Mouse (Mus musculus) cerebellum, postnatal 25 days (tissue): ENCODE data around the gene 9230112D13Rik.

Experiments
- DNase-seq, 2 experiments: peaks; one replicate each; pipeline ENCODE4 v3.0.0; 2021; ENCODE audit warnings: mixed read lengths in 2 of 2

Gene 9230112D13Rik

DNA sequence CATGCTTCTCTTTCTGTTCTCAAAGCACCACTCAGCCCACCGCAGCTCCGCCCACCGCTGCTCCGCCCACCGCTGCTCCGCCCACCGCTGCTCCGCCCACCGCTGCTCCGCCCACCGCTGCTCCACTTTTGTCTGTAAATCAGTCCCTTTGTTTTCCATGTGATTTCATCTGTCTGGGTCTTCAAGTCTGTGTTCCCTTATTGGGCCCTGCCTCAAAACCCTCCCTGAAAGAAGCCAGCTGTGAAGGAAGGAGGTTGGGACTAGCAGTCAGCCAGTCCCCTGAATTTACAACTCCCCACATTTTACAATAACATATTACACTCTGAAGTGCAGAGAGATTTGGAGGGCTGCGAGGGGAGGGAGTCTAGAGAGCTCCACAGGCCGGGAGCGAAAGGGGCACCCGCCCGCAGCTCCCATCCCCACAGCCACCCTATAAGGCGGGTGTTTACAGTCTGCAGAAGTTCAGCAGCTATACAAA lies 18.1 kb upstream of the 9230112D13Rik start:
- no peak for DNase-seq

DNA sequence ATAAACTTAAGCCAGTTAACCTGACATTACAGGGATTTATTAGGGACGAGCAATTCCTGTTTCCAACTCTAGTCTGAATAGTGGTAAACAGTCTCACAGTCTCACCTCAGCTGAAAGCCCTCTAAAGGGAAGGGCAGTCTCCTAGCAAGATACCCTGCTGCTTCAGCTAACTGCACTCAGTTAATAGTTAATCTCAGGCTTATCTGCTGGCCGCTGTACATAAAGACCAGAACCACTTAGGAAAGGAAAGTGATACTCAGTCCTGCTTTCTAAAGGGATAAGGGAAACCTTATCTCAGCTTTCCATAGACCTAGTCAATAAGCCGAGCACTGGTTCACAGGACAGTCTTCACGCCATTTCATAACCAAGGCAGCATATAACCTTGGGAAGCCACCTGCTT lies 13.3 kb upstream of the 9230112D13Rik start:
- DNase-seq = no peak

DNA sequence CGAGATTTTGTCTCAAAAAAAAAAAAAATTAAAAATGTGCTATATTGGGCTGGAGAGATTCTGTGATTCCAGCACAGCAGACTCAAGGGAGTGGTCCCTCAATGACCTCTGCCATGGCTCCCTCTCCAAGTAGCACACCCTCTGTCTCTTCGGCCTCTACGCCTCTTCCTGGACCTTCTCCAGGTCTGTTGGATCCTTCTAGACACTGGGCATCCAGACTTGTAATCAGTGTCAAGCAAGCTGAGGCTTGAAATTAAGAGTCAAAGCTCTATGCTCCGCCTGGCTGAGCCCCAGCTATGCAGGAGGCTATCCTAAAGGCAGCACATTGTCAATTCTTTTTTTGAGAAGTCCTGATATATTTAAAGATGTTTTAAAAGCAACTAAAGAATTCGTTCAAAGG lies 10.9 kb upstream of the 9230112D13Rik start:
- no peak for DNase-seq

DNA sequence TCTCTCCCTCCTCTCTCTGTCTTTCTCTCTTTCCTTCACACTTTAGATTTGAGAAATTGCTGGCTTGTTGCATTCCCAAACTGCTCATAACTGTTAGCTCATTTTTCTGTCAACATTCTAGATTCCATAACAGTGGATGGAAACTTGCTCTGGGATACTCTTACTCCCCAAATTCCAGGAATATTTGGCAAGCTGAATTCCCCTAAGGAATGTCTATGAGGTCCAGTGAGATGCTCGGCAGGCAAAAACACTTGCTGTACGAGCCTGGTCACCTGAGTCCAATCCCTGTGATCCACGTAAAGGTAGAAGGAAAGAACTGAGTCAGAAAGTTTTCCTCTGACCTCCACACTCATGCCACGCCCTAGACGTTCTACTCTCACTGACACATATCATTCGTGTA lies 9.9 kb upstream of the 9230112D13Rik start:
- no peak for DNase-seq

DNA sequence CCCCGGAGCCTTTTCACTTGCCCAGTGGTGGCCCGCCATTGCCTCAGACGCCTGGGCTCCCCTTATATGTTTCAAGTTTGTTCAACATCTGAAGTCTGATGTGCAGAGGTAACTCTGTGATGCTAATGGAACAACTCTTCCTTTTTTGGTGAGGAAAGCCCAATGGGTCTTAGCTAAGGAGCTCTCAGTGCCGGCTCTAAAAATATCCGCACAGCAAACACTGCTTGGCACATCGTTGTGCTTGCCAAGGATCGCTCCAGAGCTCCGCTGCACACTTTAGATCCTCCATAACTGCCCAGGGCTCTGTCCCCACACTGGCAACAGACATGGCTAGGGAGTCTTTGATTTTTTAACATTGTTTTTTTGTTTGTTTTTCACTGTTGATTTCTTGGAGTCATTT lies 6.2 kb upstream of the 9230112D13Rik start:
- no peak for DNase-seq

DNA sequence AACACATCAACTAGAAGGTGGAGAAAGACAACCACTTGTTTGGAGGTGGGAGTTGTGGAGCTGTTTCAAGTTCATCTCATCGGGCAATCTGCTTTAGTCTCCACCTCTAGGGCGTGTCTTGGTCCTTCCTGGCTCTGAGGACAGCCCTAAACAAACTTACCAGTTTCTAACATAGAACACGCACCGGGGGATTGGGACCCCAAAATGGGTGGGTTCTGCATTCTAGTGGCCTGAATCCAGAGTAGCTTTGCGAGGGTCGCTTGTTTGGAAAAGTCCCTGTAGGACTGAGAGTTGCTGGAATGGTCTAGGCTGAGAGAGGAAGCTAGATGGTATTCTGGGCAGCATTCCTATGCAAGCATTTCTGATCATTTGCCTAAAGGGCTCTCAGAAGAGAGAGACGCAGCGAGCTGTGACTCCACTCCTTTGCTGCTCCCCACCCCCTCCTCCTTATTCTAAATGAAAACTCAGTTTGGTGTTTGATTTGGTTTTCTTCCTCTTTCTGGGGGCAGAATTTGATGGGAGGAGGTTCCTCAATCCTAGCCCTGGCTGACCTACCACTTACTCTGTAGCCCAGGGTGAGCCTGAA lies 4.5 kb downstream of the 9230112D13Rik start:
- DNase-seq = no peak

DNA sequence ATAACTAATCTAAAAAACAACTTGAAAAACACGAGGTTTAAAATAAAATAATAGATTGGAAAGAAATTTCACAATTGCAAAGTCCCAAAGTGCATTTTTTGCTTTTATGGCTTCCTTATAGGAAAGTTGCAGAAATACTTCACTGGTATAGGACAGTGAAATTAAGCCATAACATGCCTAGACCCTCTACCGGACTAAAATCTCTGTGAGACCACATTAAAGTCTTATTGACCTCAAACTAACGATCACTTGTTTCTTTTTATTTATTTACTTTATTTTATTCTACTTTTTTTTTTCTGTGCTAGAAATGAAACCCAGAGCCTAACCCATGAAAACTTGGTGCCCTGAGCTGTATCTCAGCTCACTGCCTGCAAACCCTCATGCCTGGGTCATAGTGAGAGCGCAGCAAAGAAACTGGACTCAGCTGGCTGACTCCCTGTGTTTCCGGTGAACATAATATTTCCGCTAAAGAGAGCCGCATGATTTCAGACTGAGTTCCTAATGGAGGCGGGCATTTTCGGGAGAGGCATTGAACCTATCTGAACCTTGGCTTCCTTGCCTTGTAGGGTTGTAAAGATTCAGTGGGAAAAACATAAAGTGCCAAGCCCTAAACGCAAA lies 5.5 kb downstream of the 9230112D13Rik start:
- DNase-seq = no peak

DNA sequence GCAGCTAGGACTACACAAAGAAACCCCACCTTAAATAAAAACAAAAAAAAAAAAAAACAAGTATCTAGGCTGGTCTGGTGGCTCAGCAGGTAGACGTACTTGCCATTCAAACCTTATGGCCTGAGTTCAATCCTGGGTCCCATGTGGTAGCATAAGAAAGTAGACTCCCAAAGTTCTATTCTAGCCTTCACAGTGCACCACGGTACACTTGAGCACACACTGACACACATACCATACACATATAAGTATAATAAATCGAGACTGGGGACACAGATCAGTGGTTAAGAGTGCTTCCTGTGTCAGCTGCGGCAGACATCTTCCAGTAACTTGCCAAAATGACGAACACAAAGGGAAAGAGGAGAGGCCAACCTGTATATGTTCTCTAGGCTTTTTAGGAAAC lies 6.7 kb downstream of the 9230112D13Rik start:
- DNase-seq = no peak

DNA sequence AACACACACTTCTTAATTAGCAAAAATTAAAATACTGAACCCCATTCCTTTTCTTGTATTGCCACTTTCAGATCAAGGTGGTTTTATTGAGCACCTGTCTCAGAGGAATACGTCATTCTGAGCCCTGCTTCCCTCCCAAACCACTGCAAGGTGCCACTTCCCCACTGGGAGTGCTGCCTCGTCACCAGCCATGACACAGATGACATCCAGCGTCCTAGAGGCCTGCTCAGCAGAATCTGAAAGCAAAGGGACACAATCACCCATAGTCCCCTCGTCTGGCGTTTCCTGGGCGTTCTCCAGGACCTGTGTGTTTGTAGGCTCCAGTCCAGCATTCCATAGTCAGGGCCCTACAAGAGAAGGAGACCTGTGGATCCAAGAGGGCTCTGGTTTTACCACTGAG lies 8.5 kb downstream of the 9230112D13Rik start:
- peak in 1 of 2 experiments; percentile 9 for DNase-seq

DNA sequence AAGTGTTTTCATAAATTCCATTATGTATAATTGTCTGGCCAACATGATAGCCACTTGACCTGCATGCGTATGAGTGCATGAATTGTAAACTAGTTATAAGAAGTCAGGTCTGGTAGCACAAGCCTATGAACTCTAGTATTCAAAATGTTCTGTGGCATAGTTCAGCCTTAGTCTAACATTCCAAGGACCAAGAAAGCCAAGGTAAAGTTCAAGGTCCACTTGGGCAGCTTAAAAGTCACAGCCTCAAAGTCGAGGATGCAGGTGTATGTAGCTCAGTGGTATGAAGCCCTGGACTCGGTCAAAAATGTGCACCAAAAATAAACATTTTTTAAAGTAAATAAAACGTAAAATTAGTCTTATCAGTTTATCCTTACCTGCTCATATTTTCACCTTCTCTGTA lies 10.0 kb downstream of the 9230112D13Rik start:
- no peak for DNase-seq

DNA sequence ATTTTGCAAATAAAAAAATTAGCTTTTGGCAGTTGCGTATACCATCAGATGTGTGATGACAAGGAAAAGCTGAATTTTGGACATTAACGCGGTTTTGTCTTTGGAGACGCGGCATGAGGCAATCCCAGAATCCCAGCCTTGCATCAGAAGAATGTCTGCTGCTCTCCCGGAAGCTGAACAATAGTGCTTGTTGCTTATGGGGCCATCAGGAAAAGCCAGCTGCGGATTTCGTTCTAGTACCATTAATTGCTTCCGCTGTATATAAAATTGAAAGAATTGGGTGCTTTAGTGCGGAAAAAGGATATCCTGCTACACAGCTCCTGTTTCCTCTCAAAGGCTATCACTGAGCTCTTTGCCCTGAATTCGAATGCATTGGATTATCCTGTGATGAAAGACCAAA lies 10.7 kb downstream of the 9230112D13Rik start:
- no peak for DNase-seq

DNA sequence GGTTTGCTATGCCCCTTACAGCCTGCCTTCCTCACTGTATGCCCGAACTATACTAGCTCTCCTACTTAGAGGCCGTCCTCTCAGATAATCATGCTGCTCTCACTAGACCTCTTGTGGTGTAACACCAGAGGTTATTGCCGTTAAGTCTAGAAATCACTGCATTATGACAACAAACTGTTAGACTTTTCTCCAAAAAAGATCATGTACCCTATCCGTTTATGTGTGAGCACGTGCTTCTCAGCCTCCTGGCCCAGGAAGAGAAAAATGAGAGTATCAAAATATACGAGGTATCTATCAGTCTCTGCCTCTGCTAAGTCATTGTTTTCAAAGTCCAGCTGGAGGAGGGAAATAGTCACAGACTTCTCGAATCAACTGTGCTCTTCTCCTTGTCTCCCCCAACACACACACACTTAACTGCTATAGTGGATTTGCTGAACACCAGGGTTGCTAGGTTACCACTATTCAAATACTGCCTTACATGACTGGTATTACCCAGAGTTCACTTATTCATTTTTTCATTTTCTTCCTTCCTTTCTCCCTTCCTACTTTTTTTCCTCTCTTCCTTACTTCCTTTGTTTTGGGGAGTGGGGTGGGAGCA lies 13.7 kb downstream of the 9230112D13Rik start:
- DNase-seq = no peak

DNA sequence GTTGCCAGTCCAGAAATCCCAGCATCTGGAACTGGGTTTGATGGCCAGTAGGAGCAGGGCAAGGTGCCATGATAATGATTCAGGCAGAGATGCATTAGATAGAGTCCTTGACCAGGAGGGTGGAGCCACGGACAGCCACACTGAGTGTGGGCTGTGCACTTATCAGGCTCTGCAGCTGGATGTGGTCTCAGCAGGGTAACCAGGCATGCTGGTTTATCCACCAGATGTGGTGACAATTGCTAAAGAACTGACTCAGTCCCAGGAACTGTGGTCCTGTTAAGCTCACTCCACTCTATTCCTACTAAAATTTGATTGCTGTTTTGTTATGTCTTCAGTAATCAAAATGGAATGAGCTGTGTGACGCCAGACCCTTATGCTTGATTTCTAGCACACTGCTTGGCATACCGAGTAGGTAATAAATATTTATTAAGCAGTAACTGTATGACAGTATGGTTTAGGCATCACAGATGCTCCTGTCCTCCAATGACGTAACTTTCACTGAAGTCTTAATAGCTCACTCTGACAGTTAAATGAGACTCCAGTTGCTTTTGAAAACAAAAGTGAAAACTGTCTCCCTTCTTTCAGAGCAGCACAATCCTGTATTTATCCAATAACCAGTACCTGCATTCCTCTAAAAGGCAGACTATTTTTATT lies 14.3 kb downstream of the 9230112D13Rik start:
- no peak for DNase-seq

DNA sequence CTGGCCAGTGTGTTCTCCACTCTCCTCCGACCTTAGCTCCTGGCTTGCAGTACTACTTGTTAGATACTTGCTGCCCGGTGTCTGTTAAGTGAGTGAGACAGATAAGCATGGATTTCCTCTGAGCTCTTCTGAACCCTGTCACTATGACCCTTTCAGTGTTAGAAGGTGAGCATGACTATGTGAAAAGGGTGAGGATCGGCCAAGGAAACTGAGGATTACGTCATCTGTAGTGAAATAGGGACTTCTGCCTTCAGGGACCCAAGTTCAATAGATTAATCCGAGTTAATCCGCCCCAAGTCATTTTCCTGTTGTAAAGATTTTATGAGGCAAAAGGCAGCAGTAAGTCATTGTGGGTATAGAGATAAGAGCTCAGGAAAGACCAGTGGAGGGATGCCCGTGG lies 17.3 kb downstream of the 9230112D13Rik start:
- DNase-seq = no peak

DNA sequence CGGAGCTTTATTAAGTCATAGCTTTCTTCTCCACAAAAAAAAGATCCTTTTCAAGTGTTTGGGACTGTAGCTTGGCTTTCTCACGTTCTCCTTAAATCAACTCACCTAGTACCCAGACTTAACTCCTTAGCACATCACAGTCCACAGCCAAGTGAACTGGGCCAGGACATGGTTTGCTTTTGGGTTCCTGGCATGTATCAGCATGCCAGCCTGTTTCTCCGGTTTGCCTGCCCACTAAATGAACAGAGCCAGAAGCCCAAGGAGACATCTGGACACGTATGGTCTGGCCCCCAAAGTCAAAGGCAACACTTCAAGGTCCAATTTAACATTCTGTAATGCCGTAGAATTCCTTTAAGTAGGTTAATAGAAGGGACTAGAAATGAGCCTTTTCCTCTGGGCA lies 18.2 kb downstream of the 9230112D13Rik start:
- DNase-seq = no peak

DNA sequence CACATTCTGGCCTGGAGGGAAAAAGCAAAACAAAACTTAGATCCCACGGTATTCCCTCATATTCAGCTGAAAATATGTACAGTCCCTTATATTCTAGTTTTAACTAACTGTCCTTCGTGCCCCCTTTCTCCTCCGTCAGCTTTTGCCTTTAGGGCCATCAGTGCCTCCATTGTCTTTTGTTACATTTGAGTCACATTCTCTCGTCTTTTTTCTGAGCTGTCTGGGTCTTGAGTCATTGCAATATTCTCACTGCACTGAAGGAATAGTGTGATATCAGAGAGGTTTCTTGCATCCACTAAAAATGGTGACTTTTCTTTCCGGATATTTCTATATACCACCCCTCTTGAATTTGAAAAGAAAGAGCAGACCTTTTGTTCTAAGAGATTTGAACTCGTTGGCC lies 18.8 kb downstream of the 9230112D13Rik start:
- no peak for DNase-seq

DNA sequence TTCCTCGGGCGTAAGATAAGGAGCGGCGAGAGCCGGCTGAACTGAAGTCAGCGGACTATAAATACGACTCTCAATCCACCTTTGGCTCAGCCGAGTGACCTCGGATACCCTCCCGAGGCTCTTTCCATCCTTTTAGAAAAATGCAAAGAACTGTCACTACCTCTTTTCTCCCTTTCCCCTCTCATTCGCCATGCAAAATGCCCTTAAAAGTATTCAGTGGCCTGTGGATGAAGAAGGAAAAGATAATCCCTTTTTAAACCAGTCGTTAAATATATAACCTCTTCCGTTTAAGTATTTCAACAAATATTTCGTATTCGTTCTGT lies 19.3 kb downstream of the 9230112D13Rik start, which contains the start of gene Bmpr1a:
TSS of gene Bmpr1a (minus strand) at position 17 of the 323 bp plus-strand sequence.
- DNase-seq = no peak

DNA sequence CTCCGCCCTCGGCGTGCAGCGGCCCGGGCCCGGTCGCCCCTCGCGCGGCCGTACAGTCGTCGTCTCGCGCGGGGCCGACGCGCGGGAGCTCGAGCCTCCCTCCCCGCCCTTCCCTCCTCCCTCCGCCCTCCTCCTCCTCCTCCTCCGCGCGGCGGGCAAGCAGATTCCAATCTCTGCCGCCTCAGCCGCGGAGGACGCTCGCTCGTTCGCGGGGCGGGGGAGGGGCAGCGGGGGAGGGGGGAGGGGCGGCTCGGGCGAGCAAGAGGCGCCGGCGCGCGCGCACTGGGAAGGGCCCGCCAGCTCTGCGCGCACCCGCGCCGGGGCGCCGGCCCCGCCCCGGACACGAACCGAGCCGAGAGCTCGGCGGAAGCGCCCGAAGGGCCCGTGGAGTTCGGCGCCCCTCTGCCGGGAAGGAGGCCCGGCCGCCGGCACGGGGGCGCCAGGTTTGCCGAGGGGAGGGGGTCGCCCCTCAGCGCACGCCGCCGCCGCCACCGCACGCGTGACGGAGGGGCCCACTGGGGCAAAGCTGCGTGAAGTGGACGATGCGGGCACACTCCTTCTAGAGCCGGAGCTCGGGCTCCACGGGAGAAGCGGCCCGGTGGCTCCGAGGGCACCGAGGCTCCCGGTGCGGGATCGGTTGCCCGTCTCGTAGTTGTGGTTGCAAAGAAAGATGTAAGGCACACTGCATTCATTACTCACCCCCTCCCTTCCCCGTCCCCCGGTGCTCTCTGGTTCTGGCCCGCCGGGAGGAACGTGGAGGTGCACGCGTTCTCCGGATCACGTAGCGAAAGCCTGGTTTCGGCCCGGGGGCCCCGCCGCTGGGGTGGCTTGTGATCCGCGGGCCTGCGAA lies 19.9 kb downstream of the 9230112D13Rik start:
- DNase-seq = peak; percentile 96

DNA sequence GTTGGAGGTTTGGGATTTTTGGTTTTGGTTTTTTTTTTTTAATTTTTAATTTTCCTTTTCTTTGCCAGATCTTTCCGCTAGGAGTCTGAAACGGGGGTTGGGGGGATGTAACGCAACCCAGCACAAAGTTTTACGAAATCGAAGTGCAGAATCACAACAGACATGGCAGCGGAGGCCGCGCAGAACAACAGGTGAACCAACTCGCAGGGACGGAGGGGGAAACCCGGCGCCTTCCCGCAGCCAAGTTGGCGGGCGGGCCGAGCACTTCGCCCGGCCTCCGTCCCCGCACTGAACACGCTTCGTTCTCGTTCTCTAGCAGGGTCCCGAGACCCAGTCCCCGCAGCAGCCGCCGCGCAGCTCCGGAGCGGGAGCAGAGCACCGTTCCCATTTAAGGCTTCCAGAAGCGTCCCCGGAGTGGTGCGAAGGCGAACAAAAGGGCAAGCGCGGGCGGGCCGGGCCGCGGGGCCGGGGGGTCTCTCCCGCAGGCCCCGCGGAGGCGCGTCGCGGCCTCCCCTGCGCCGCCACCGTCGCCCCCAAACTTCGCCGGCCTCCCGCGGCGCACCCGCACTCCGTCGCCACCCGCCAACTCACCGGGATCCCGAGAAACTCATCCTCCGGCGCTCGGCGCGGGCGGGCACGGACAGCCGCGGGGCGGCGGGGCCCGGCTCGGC lies 20.7 kb downstream of the 9230112D13Rik start:
- DNase-seq = peak; percentile 70 to 73

DNA sequence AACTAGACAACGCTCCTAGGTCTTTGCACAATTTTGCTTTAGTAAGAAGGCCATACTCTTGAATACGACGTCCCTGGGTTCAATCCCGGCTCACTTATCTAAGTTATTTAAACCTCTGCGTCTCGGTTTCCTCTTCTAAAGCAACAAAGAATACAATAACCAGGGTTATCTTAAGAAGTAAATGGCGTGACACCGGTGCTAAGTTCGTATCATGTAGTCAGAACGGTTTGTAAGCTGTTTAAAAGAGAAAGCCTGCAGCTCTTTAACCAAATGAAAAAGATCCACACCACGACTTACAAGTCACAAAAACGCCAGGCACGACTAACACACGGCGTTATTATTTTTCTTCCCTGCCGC lies 21.2 kb downstream of the 9230112D13Rik start:
- no peak for DNase-seq

DNA sequence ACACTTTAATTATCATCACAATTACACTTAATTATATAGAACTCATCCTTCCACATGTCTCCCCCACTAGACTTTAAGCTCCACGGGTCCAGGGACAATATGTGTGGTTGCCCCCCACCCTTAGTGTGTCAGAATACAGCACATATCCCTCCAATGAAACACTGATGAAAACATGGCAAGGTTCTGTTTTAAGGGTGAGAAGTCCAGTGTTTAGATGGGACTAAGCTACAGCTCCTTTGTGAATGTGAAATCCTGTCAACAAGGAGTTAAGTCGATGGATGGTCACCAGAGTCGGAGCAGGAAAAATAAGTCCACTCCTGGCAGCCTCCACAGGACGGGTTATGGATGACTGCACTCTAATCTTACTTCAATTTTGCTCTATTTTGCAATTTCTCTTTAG lies 22.3 kb downstream of the 9230112D13Rik start:
- DNase-seq = no peak

DNA sequence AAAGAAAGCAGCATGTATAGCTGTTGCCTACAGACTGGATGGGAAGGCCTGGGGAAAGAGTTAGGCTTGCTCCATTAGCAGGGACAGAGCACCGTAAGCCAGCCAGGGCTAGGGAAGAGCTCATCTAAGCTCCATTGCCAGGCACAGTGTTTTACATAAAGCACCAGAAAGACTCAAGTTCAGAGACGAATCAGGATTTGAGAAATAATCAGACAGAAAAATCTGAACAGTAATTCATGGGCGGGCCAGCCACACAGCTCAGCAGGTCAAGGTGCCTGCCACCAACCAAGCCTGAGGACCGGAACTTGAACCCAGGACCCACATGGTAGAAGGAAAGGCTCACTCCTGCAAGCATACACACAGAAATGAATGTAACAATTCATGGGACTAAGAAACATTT lies 22.9 kb downstream of the 9230112D13Rik start:
- DNase-seq = no peak

DNA sequence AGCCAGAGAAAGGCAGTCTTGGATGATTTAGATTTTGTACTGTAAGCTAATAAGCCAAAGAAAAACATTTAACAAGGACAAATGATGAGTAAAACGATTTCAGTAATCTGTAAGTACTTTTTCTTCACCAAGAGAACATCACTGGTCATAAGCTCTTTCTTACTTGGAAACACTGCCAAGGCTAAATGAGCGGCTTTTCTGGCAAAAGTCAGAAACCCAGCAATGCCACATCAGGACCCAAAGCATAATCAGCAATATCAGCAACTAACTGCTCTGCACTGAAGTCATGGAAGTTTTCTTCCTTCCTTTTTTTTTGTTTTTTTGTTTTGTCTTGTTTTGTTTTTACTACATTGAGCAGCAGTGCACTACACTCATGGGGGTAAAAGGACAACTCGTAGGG lies 25.3 kb downstream of the 9230112D13Rik start:
- DNase-seq = no peak
